Mouse (Mus musculus): Measurements from ENCODE around the gene Dera. TPM values are rescaled to one million over a fixed set of nuclear protein-coding genes. Genes with fewer than 3 reads are reported as not detected.
A peak's percentile ranks its signal among the peaks of the same experiment; 100 is the strongest.

Dera gene
- polyA plus RNA-seq, 1 experiment from 2014 or later = 12.6 TPM

GRCm38 (mm10) chr6:137872055-137872735 is 117.8 kb downstream of the Dera start:
- 0 out of 2 replicates have a peak, but pooled peaks have one; percentile 45 for ATAC-seq (ENCODE audit: low FRiP score, low read depth)
- H3K27me3 ChIP-seq = no peaks in the 10 kb centered on the region
- H3K4me3 ChIP-seq = no peak overlapping the region
- 36% methylated on average over 17 of the region's 17 CpGs for WGBS
- H3K27ac ChIP-seq (replicated peaks) = no peak overlapping the region
- no peaks in the 10 kb centered on the region for H3K36me3 ChIP-seq
- H3K9me3 ChIP-seq = no peaks in the 10 kb centered on the region
- H3K4me1 ChIP-seq (replicated peaks) = no peaks in the 10 kb centered on the region
- H3K9ac ChIP-seq = no peak overlapping the region
- peak overlapping the region; percentile 31; the same call in 1 of the 2 replicates for H3K4me2 ChIP-seq

DNA sequence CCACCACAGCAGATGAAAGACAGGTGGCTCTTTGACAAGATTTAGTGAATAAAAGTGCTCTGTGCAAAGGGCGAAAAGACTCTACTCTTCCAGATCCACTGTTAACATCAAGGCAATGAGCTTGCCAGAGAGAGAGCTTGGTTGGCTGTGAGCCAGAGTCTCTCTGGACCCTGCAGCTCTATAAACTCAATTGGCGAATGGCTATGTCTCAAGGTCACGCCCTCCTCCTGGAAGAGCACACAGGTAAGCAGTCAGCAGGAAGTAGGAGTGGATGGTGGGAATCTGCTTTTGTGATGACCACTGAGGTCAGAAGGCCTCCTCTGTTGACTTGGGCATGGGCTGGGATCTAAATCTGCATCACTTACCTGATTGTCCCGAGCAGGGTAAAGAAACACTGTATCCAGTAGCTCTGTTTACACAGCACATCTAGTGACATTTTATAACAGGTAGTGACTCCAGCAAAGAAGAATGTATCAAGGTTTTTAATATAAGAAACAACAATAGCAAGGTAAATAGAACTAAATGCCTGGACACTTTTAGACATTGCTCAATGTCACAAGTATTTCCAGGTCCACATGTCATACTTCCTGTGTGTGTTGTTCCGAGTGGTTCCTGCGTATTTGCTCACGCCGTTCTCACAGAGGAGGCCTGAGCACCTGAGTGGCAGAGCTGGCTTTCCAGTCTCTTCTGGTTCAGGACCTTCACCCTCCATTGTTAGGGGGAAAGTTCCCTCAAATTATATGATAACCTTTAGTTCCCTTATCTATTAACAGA is 120.3 kb downstream of the Dera start:
- H3K4me2 ChIP-seq = no peak overlapping the region
- H3K27ac ChIP-seq (replicated peaks) = no peak overlapping the region
- no peaks in the 10 kb centered on the region for H3K4me1 ChIP-seq (replicated peaks)
- WGBS = 86% methylated on average over 8 of the region's 8 CpGs
- H3K4me3 ChIP-seq = no peak overlapping the region
- H3K27me3 ChIP-seq = no peaks in the 10 kb centered on the region
- H3K9me3 ChIP-seq = no peaks in the 10 kb centered on the region
- no peak for ATAC-seq (ENCODE audit: low FRiP score, low read depth)
- H3K36me3 ChIP-seq = no peaks in the 10 kb centered on the region
- H3K9ac ChIP-seq = no peak overlapping the region

DNA sequence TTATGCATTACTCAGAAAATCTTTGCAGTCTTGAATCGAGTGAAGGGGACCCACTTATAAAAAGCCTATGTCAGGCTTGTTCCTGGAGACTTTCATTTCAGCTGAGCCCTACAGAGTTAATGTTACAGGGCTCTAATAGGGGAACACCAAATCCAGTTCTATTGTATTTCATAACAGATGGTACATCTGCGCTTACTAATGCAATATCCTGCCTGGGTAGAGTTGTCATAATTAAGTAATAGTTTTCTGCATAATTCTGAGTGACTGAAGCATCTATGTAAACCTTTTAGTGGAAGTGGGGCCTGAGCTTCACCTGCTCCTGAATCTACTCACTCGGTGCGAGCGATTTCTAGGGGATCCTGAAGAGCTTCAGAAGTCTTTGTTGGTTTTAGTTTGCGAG is 131.3 kb downstream of the Dera start:
- Histone ChIP-seq H3K4me3 (no peak overlapping the region), H3K27me3 (no peaks in the 10 kb centered on the region)
- WGBS = 95% methylated on average over 6 of the region's 6 CpGs

GRCm38 (mm10) chr6:137886210-137886979 is 132.0 kb downstream of the Dera start:
- no peaks in the 10 kb centered on the region for H3K4me1 ChIP-seq (replicated peaks)
- H3K4me3 ChIP-seq = no peak overlapping the region
- no peaks in the 10 kb centered on the region for H3K36me3 ChIP-seq
- 83% methylated on average over 6 of the region's 6 CpGs for WGBS
- no peak overlapping the region for H3K4me2 ChIP-seq
- no peak overlapping the region for H3K9ac ChIP-seq
- no peak overlapping the region for H3K27ac ChIP-seq (replicated peaks)
- 0 out of 2 replicates have a peak, but pooled peaks cover 6% of the 10 kb centered on the region for H3K9me3 ChIP-seq
- no peaks in the 10 kb centered on the region for H3K27me3 ChIP-seq
- ATAC-seq (ENCODE audit: low FRiP score, low read depth) = no peak

More for the DNA sequence above, 131.3 kb downstream of the Dera start:
- H3K4me1 ChIP-seq (replicated peaks) = no peaks in the 10 kb centered on the region
- H3K27ac ChIP-seq (replicated peaks) = no peak overlapping the region
- H3K9me3 ChIP-seq = 0 out of 2 replicates have a peak, but pooled peaks cover 6% of the 10 kb centered on the region
- H3K4me2 ChIP-seq = no peak overlapping the region
- H3K36me3 ChIP-seq = no peaks in the 10 kb centered on the region
- ATAC-seq (ENCODE audit: low FRiP score, low read depth) = no peak
- no peak overlapping the region for H3K9ac ChIP-seq

GRCm38 (mm10) chr6:137887258-137887657 is 132.9 kb downstream of the Dera start:
- H3K27ac ChIP-seq (replicated peaks) = no peak overlapping the region
- no peak overlapping the region for H3K4me3 ChIP-seq
- H3K9ac ChIP-seq = no peak overlapping the region
- ATAC-seq (ENCODE audit: low FRiP score, low read depth) = no peak
- no peaks in the 10 kb centered on the region for H3K36me3 ChIP-seq
- H3K4me1 ChIP-seq (replicated peaks) = no peaks in the 10 kb centered on the region
- no peaks in the 10 kb centered on the region for H3K27me3 ChIP-seq
- H3K9me3 ChIP-seq = 0 out of 2 replicates have a peak, but pooled peaks cover 6% of the 10 kb centered on the region
- no peak overlapping the region for H3K4me2 ChIP-seq
- 50% methylated on average over 6 of the region's 6 CpGs for WGBS

GRCm38 (mm10) chr6:137897671-137898070 is 143.3 kb downstream of the Dera start:
- Histone ChIP-seq H3K9me3 (no peaks in the 10 kb centered on the region), H3K4me2 (no peak overlapping the region), H3K9ac (no peak overlapping the region), H3K4me1 (replicated peaks) (no peaks in the 10 kb centered on the region), H3K27me3 (no peaks in the 10 kb centered on the region), H3K4me3 (no peak overlapping the region), H3K27ac (replicated peaks) (no peak overlapping the region), H3K36me3 (no peaks in the 10 kb centered on the region)
- no peak for ATAC-seq (ENCODE audit: low FRiP score, low read depth)

DNA sequence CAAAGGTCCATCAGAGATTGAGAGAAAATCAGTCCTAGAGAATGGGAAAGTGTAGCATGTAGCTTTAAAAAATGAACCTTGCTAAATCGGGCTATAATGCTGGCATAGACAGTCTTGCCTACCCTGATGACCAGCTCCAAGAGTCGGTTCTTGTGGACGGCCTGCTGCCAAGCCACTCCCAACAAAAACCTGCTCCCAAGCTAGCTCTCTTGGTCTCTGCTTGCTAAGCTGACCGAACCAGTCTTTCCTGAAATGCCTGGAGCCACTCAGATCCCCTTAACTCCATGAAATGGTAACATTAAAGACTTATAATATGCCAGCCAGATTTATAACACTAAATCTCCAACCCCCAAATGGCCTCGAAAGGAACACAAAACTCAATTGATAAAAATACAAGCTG is 146.9 kb downstream of the Dera start:
- no peak overlapping the region for H3K4me3 ChIP-seq
- no peaks in the 10 kb centered on the region for H3K27me3 ChIP-seq
- 90% methylated on average over 5 of the region's 5 CpGs for WGBS
- no peak overlapping the region for H3K9ac ChIP-seq
- H3K4me1 ChIP-seq (replicated peaks) = no peaks in the 10 kb centered on the region
- H3K36me3 ChIP-seq = no peaks in the 10 kb centered on the region
- no peak for ATAC-seq (ENCODE audit: low FRiP score, low read depth)
- H3K9me3 ChIP-seq = no peaks in the 10 kb centered on the region
- no peak overlapping the region for H3K27ac ChIP-seq (replicated peaks)
- H3K4me2 ChIP-seq = no peak overlapping the region

Other genes starting within 250 kb of the Dera start
- gene Eps8, start 99.7 kb upstream of the Dera start, polyA plus RNA-seq (2015; fragmentation: Nextera tagmentation; extraction: Ambion mirVana) = 25.4 and 27.5 TPM in 2 replicates
- 153 and 156 TPM in 2 replicates for gene Strap, start 19.5 kb upstream of the Dera start, polyA plus RNA-seq (2015; fragmentation: Nextera tagmentation; extraction: Ambion mirVana)

Data from hindbrain, embryonic 15.5 days (tissue).